Mouse (Mus musculus) urinary bladder, postnatal 25 days (tissue): ENCODE measurements around the gene Olfr905.

ENCODE experiments used
- DNase-seq: peaks from one replicate; pipeline ENCODE4 v3.0.0; 2022; ENCODE audit warnings: low spot score

Gene Olfr905

DNA sequence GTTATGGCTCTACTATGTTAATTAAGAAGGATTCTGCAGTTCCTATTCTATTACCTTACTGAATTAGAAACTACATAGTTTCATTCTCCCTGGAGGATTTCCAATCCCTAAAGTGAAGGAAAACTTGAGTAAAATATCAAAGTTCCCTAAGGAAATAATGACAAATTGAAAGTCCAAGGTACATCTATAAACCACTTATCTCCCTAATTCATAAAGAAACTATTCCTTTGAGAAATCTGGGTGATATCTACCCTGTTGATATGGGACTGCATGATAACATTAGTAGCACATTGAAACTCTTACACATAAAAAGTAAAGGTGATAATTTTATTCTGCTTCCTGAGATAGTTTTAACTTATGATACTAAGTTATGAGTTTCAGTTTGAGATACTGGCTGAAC, at the start of gene Olfr905:
Gene Olfr905, plus strand, starts transcription at position 301 of the 400 bp plus-strand sequence.
- DNase-seq: no peak

DNA sequence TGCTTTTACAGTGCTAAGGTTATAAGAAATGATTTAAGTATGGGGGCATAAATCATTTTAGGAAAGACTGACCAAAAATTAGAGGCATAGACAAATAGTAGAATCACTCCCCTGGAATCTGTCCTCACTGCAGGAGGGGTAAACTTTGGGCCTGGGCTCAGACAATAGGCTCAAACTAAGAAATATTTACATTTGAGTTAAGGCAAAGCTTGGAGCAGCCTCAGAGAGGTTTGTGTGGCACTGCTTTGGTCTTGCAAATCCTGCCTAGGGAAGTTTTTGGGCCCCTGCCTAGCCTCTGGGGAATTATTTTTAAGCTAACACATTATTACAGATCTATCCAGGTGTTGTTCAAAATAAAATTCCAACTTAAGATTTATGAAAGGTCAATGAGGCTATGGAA, 47.1 kb upstream of the Olfr905 start:
- no peak for DNase-seq

- DNase-seq: no peak
Observed at GRCm38 (mm10) chr9:38427026-38427425, 43.9 kb upstream of the Olfr905 start.

DNA sequence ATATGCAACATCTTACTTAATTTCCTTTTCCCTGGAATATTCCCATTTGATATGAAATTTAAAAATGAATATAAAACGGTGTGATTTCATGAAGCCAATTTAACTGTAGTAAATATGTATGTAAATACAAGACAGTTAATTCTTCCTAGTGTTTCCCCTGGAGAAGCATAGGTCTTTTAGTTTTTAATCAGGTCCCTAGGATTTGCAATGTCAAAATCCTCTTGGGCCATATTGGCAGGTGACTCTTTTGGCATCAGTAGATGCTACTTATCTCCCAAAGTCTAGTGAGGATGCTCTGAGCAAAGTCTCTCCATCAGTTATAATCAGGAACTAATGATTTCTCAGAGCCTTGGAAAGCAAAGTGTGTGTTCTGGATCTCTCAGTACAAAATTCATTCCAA, 41.8 kb upstream of the Olfr905 start, which contains the start of gene Olfr901:
Gene Olfr901, plus strand, starts transcription at position 301 of the 400 bp plus-strand sequence.
- DNase-seq: no peak

DNA sequence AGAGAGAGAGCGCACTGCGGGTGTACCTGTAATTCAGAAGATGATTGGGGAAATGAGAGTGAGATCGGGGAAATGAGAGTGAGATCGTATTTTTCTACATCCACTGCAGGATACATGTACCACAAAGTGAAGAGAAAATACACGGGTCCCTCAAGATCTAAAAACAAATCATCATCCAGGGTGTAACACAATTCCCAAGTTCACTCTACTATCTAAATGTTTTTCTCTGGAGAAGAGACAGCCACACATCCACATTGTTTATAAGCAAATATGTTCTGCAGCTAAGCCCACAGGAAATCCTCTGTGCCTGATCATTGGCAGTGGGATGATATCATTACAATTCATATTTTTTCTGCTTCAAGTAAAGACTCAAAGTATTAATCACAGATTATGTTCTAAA, 23.6 kb upstream of the Olfr905 start, which contains the start of gene Olfr902:
Gene Olfr902, plus strand, starts transcription at position 301 of the 400 bp plus-strand sequence.
- no peak for DNase-seq

- no peak for DNase-seq
Observed at GRCm38 (mm10) chr9:38462844-38463243, 8.1 kb upstream of the Olfr905 start, which contains the start of gene Olfr904. Olfr904 (plus strand) TSS chr9:38463144.

GRCm38 (mm10) chr9:38486785-38487184, 15.9 kb downstream of the Olfr905 start, which contains the start of gene Olfr906:
Olfr906 (plus strand) TSS chr9:38487085.
- no peak for DNase-seq

DNA sequence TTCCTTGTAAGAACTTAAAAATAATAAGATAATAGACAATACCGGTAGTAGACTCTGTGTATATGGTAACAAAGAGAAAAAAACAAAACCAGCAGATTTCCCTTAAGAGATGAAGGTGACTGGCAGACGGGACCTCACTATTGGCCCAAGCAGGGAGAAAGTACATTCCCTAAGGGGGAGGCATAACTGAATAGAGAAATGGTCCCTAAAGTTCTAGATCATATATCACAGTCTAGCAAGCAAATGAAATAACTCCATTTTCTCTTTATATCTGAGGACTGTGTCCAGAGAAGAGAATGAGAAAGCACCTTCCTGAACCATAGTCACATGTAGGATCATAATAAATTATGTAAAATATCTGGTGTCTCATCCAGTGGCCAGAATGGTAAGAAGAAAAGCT, 24.6 kb downstream of the Olfr905 start, which contains the start of gene Olfr907:
Gene Olfr907, plus strand, starts transcription at position 301 of the 400 bp plus-strand sequence.
- DNase-seq: no peak

DNA sequence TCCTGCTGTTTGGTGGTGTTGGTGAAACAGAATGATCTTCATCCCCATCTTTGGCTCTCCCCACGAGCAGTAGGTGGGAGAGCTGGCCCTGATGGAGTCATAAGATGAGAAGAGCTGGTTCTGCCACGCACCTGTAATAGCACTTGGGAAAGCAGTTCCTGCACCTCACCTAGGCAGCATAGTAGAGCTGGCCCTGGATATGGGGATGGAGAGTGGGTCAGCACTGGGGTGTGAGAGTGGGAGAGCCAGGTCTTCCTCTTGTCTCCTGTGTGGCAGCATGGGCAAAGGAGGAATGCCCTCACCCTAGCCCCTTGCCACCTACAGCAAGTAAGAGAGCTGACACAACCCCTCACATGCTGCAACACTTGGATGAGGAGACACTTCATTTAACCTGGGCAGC, 41.4 kb downstream of the Olfr905 start:
- no peak for DNase-seq

GRCm38 (mm10) chr9:38521280-38521679, 50.4 kb downstream of the Olfr905 start, which contains the start of gene Olfr911-ps1:
Olfr911-ps1 (plus strand) TSS chr9:38521580.
- DNase-seq: no peak
